Mouse (Mus musculus): Measurements from ENCODE around the gene Pld4.

- TF ChIP-seq POLR2A (IDR thresholded peaks at IDR 0.05; ENCODE audit: low read depth, low read length) (no peak), CTCF (conservative IDR thresholded peaks at IDR 0.05; ENCODE audit: insufficient read depth, insufficient read length, low read depth, low read length) (no peak)
These were observed 4.5 kb downstream of the Pld4 start for GRCm38 (mm10) chr12:112764991-112765390.

Measured in kidney, adult 2 months (tissue).